Mouse (Mus musculus): Measurements from ENCODE around the gene Fbxo21. TPM values are rescaled to one million over a fixed set of nuclear protein-coding genes. Genes with fewer than 3 reads are reported as not detected.

Fbxo21 gene
- polyA plus RNA-seq, 1 experiment from 2014 or later: 71.7 TPM

- H3K27ac ChIP-seq (ENCODE audit: low read length): no peak overlapping the region
- H3K9me3 ChIP-seq (ENCODE audit: control insufficient read depth, low read depth, low read length): no peaks in the 10 kb centered on the region
- no peak overlapping the region for H3K4me2 ChIP-seq (replicated peaks; ENCODE audit: low read depth, low read length)
- H3K36me3 ChIP-seq (ENCODE audit: control insufficient read depth, insufficient read depth, low read length): no peaks in the 10 kb centered on the region
- H3K4me3 ChIP-seq (ENCODE audit: low read depth, low read length): no peak overlapping the region
- no peaks in the 10 kb centered on the region for H3K27me3 ChIP-seq (ENCODE audit: control insufficient read depth, insufficient read depth, low read length)
- peaks cover 6% of the 10 kb centered on the region; the same call in 1 of the 2 replicates for H3K4me1 ChIP-seq (ENCODE audit: control insufficient read depth, insufficient read depth, low read length)
- no peak for ATAC-seq (ENCODE audit: insufficient number of reproducible peaks, insufficient read depth, low FRiP score, low read depth)
- no peak overlapping the region for H3K9ac ChIP-seq (replicated peaks; ENCODE audit: low read depth, low read length)
- WGBS: 87% methylated on average over 10 of the region's 10 CpGs
Measured at GRCm38 (mm10) chr5:117969681-117970427, 6.7 kb upstream of the Fbxo21 start.

DNA sequence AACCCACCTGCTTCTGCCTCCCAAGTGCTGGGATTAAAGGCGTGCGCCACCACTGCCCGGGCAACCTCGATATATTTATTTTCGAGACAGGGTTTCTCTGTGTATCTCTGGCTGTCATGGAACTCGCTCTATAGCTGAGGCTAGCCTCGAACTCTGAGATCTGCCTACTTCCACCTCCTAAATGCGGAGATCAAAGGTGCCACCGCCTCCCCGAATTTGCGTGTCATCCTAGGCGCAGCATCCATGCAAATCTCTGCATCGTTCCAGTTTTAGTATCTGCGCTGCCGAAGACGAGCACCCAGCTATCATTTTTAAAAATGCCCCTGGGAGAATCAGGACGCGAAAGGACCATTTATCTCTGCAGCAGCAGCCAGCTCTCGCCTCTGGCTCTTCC lies 270 bp upstream of the Fbxo21 start:
- Histone ChIP-seq H3K27me3 (ENCODE audit: control insufficient read depth, insufficient read depth, low read length) (no peaks in the 10 kb centered on the region), H3K4me2 (replicated peaks; ENCODE audit: low read depth, low read length) (peak overlapping the region; percentile 78), H3K27ac (ENCODE audit: low read length) (no peak overlapping the region), H3K9me3 (ENCODE audit: control insufficient read depth, low read depth, low read length) (no peaks in the 10 kb centered on the region), H3K4me1 (ENCODE audit: control insufficient read depth, insufficient read depth, low read length) (peaks cover 19% of the 10 kb centered on the region), H3K9ac (replicated peaks; ENCODE audit: low read depth, low read length) (peak overlapping the region; percentile 89; the same call in 1 of the 2 replicates), H3K36me3 (ENCODE audit: control insufficient read depth, insufficient read depth, low read length) (peaks cover 9% of the 10 kb centered on the region; the same call in 1 of the 2 replicates), H3K4me3 (ENCODE audit: low read depth, low read length) (peak overlapping the region; percentile 97)
- WGBS: 19% methylated on average over 19 of the region's 19 CpGs
- ATAC-seq (ENCODE audit: insufficient number of reproducible peaks, insufficient read depth, low FRiP score, low read depth): no peak

DNA sequence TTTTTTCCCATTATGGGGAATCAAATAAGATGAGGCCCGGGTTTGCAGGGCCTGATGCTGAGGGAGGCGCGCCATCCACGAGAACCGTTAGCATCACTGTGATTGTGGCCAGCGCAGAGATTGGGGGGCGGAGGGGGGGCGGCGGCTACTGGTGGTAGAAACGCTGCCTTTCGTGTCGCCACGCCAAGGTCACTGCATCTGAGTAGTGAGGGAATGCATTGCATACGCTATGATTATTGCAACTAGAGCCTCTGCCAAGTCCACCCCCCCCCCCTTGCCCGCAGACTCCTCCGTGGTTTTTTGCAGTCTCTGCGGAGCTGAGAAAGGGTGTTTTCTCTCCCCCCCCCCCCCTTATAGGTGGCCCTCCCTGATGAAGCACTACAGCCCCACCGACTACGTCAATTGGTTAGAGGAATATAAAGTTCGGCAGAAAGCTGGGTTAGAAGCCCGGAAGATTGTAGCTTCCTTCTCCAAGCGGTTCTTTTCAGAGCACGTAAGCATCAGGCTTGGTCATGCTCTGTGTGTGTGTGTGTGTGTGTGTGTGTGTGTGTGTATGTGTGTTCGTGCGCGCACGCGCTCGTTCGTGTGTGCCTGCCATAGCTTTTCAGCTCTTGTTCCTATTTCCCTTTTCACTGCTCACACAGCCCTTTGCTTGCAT lies 1.1 kb downstream of the Fbxo21 start:
- WGBS: 13% methylated on average over 30 of the region's 30 CpGs
- H3K27ac ChIP-seq (ENCODE audit: low read length): 0 out of 2 replicates have a peak overlapping the region, but pooled peaks have one; percentile 78
- H3K9me3 ChIP-seq (ENCODE audit: control insufficient read depth, low read depth, low read length): no peaks in the 10 kb centered on the region
- peaks cover 21% of the 10 kb centered on the region for H3K36me3 ChIP-seq (ENCODE audit: control insufficient read depth, insufficient read depth, low read length)
- no peak for ATAC-seq (ENCODE audit: insufficient number of reproducible peaks, insufficient read depth, low FRiP score, low read depth)
- no peaks in the 10 kb centered on the region for H3K27me3 ChIP-seq (ENCODE audit: control insufficient read depth, insufficient read depth, low read length)
- peak overlapping the region; percentile 97 for H3K4me3 ChIP-seq (ENCODE audit: low read depth, low read length)
- H3K4me2 ChIP-seq (replicated peaks; ENCODE audit: low read depth, low read length): peak overlapping the region; percentile 78
- peak overlapping the region; percentile 89 for H3K9ac ChIP-seq (replicated peaks; ENCODE audit: low read depth, low read length)
- H3K4me1 ChIP-seq (ENCODE audit: control insufficient read depth, insufficient read depth, low read length): peaks cover 19% of the 10 kb centered on the region

GRCm38 (mm10) chr5:117978159-117978697 lies 1.7 kb downstream of the Fbxo21 start:
- peak overlapping the region; percentile 78 for H3K4me2 ChIP-seq (replicated peaks; ENCODE audit: low read depth, low read length)
- H3K9ac ChIP-seq (replicated peaks; ENCODE audit: low read depth, low read length): 0 out of 2 replicates have a peak overlapping the region, but pooled peaks have one; percentile 89
- H3K4me1 ChIP-seq (ENCODE audit: control insufficient read depth, insufficient read depth, low read length): peaks cover 19% of the 10 kb centered on the region
- H3K27me3 ChIP-seq (ENCODE audit: control insufficient read depth, insufficient read depth, low read length): no peaks in the 10 kb centered on the region
- H3K36me3 ChIP-seq (ENCODE audit: control insufficient read depth, insufficient read depth, low read length): peaks cover 27% of the 10 kb centered on the region
- H3K9me3 ChIP-seq (ENCODE audit: control insufficient read depth, low read depth, low read length): no peaks in the 10 kb centered on the region
- H3K4me3 ChIP-seq (ENCODE audit: low read depth, low read length): peak overlapping the region; percentile 97
- ATAC-seq (ENCODE audit: insufficient number of reproducible peaks, insufficient read depth, low FRiP score, low read depth): no peak
- no peak overlapping the region for H3K27ac ChIP-seq (ENCODE audit: low read length)
- 54% methylated on average over 17 of the region's 17 CpGs for WGBS

DNA sequence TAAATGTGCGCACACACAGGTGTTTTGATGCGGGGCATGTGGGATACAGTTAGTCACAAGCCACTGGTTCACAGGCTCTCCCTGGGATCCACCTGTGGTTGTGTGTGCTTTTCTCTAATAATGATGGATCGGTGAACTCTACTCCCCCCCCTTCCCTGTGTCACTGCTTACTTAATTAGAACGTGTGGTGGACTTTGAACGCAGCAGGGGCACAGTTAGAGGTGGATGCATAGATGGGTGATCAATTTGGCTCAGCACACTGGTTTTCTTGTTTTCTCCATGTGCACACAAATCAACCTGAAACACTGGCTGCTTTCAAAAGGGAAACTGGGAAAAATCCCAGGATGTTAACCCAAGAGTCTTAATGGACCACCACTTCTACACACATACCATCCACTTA lies 2.6 kb downstream of the Fbxo21 start:
- 76% methylated on average over 5 of the region's 5 CpGs for WGBS
- no peak overlapping the region for H3K9ac ChIP-seq (replicated peaks; ENCODE audit: low read depth, low read length)
- no peak overlapping the region for H3K4me2 ChIP-seq (replicated peaks; ENCODE audit: low read depth, low read length)
- H3K9me3 ChIP-seq (ENCODE audit: control insufficient read depth, low read depth, low read length): no peaks in the 10 kb centered on the region
- peaks cover 19% of the 10 kb centered on the region for H3K4me1 ChIP-seq (ENCODE audit: control insufficient read depth, insufficient read depth, low read length)
- no peak for ATAC-seq (ENCODE audit: insufficient number of reproducible peaks, insufficient read depth, low FRiP score, low read depth)
- H3K36me3 ChIP-seq (ENCODE audit: control insufficient read depth, insufficient read depth, low read length): peaks cover 36% of the 10 kb centered on the region
- no peak overlapping the region for H3K4me3 ChIP-seq (ENCODE audit: low read depth, low read length)
- H3K27me3 ChIP-seq (ENCODE audit: control insufficient read depth, insufficient read depth, low read length): no peaks in the 10 kb centered on the region
- no peak overlapping the region for H3K27ac ChIP-seq (ENCODE audit: low read length)

DNA sequence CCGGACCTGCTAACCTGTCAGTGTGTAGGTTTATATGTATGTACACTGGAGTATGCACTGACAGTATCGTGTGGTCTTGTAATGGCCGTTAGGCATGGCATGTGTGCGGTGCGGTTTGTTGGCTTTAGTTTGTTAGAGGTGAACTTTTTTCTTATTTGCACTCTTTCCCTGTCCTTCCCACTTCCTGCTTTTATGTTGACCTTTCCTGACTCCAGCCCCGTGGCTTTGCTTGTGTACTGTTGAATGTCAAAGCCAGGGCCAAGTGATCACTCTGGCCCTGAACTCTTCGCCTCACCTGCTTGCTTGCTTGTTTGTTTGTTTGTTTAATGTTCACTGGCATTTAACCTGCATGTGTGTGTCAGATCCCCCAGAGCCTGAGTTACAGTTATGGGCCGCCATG lies 4.4 kb downstream of the Fbxo21 start:
- Histone ChIP-seq H3K9ac (replicated peaks; ENCODE audit: low read depth, low read length) (no peak overlapping the region), H3K9me3 (ENCODE audit: control insufficient read depth, low read depth, low read length) (no peaks in the 10 kb centered on the region), H3K27me3 (ENCODE audit: control insufficient read depth, insufficient read depth, low read length) (no peaks in the 10 kb centered on the region), H3K27ac (ENCODE audit: low read length) (no peak overlapping the region), H3K4me1 (ENCODE audit: control insufficient read depth, insufficient read depth, low read length) (peaks cover 19% of the 10 kb centered on the region), H3K36me3 (ENCODE audit: control insufficient read depth, insufficient read depth, low read length) (peaks cover 45% of the 10 kb centered on the region), H3K4me3 (ENCODE audit: low read depth, low read length) (no peak overlapping the region), H3K4me2 (replicated peaks; ENCODE audit: low read depth, low read length) (no peak overlapping the region)
- WGBS: 67% methylated on average over 8 of the region's 8 CpGs
- ATAC-seq (ENCODE audit: insufficient number of reproducible peaks, insufficient read depth, low FRiP score, low read depth): no peak

DNA sequence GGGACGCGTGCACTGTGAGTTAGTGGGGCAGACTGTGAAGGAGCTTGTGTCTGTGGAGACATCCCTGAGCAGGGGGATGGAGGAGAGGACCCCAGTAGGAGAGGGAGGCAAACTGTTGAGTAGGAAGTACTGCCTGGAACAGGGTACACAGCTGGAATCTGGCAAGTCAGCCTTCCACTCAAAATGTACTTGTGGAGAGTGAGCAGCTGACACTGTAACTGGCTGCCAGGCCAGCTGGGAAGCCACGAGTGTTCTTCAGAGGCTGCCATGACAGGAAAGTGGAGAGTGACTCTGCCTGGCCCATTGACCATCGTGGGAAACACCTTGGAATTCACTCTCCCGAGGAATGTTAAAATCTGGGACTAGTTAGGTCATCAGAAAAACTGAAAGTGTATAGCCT lies 5.4 kb downstream of the Fbxo21 start:
- ATAC-seq (ENCODE audit: insufficient number of reproducible peaks, insufficient read depth, low FRiP score, low read depth): no peak
- Histone ChIP-seq H3K36me3 (ENCODE audit: control insufficient read depth, insufficient read depth, low read length) (peaks cover 54% of the 10 kb centered on the region), H3K27ac (ENCODE audit: low read length) (no peak overlapping the region), H3K4me1 (ENCODE audit: control insufficient read depth, insufficient read depth, low read length) (peaks cover 19% of the 10 kb centered on the region), H3K9me3 (ENCODE audit: control insufficient read depth, low read depth, low read length) (no peaks in the 10 kb centered on the region), H3K4me3 (ENCODE audit: low read depth, low read length) (no peak overlapping the region), H3K27me3 (ENCODE audit: control insufficient read depth, insufficient read depth, low read length) (no peaks in the 10 kb centered on the region), H3K9ac (replicated peaks; ENCODE audit: low read depth, low read length) (no peak overlapping the region), H3K4me2 (replicated peaks; ENCODE audit: low read depth, low read length) (no peak overlapping the region)
- 80% methylated on average over 5 of the region's 5 CpGs for WGBS

DNA sequence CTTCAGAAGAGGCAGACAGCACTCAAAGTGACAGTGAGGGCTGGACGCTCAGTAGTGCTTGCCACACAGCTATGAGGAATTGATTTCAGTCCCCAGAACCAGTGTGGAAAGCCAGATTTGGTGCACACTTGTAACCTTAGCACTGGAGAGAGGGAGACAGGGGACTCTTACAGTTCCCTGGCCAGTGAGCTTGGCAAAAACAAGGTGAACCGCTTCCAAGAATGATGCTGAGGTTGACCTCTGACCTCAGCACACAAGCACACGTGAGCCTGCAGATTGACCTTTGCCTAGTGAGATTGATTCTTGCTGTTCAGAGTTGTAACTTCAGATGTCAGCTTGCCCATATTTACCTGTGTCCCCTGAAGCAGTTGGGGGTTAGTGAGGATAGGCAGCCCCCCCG lies 9.8 kb downstream of the Fbxo21 start:
- Histone ChIP-seq H3K4me3 (ENCODE audit: low read depth, low read length) (no peak overlapping the region), H3K4me1 (ENCODE audit: control insufficient read depth, insufficient read depth, low read length) (no peaks in the 10 kb centered on the region), H3K4me2 (replicated peaks; ENCODE audit: low read depth, low read length) (no peak overlapping the region), H3K9me3 (ENCODE audit: control insufficient read depth, low read depth, low read length) (no peaks in the 10 kb centered on the region), H3K27me3 (ENCODE audit: control insufficient read depth, insufficient read depth, low read length) (no peaks in the 10 kb centered on the region), H3K9ac (replicated peaks; ENCODE audit: low read depth, low read length) (no peak overlapping the region), H3K27ac (ENCODE audit: low read length) (no peak overlapping the region), H3K36me3 (ENCODE audit: control insufficient read depth, insufficient read depth, low read length) (peaks cover 81% of the 10 kb centered on the region)
- no peak for ATAC-seq (ENCODE audit: insufficient number of reproducible peaks, insufficient read depth, low FRiP score, low read depth)
- WGBS: 48% methylated on average over 4 of the region's 4 CpGs
